Mouse (Mus musculus): Measurements from ENCODE around the gene Kctd19.
A peak's percentile ranks its signal among the peaks of the same experiment; 100 is the strongest.

Gene Kctd19

DNA sequence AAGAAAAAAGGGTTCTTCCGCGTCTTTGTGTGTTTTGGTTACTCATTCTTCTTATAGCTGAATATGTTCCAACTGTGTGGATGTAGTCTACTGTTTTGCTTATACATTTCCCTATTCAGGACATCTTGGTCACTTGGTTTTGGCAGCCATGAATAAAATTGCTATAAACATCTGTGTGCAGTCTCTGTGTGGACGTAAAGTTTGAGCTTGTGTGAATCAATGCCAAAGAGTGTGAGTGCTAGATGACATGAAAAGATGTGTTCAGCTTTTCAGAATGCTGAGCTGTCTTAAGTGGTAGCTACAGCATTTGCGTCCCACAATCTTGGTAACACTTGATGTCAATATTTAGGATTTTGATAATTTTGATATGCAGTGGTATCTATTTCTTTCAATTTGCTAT, 6.5 kb upstream of the Kctd19 start:
- DNase-seq (ENCODE audit: low spot score) = no peak

DNA sequence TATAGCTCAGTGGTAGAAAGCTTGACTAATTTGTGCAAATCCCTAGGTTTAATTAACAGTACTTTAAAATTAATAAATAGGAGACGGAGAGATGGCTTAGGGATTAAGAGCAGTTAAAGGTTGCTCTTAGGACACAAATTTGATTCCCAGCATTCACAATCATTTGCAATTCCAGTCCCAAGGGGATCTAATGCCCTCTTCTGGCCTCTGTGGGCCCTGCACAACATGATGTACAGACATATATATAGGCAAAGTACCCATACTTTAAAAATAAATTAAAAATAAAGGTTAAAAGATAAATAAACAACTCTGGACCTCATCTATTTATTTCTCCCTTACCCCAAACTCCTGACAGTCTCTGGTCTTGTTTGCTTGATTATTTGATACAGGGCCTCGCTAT, 5.7 kb upstream of the Kctd19 start:
- no peak for DNase-seq (ENCODE audit: low spot score)

DNA sequence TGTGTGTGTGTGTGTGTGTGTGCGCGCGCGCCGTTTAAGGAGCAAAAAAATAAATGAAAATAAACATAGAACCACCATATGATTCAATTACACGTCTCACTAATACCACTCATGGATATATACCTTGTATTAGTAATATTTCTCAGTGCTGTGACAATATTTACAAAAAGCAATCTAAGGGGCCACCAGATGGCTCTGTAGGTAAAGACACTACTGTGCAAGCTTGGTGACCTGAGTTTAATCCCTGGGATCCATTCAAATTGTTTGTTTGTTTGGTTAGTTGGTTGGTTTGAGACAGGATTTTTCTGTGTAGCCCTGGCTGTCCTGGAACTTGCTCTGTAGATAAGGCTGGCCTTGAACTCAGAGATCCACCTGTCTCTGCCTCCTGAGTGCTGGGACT, 3.4 kb downstream of the Kctd19 start:
- no peak for DNase-seq (ENCODE audit: low spot score)

DNA sequence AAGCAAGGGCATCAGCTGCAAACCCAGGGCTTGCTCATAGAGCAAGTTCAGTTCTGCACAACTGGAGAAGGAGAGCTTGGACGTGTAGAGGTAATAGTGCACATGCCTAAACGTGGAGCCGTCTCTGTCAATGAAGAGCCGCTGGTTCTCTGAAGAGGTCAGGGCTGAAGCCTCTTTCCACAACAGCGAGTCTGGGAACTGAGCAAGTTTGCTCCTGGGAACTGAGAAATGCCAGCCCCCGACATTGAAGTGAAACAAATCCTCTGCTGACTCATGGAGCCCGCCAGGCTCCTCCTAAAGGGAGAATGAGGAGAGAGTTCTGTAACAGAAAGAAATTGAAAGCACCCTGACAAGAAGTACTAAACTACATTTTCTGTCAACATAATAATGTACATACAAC, 5.0 kb downstream of the Kctd19 start:
- DNase-seq (ENCODE audit: low spot score) = peak; percentile 34

DNA sequence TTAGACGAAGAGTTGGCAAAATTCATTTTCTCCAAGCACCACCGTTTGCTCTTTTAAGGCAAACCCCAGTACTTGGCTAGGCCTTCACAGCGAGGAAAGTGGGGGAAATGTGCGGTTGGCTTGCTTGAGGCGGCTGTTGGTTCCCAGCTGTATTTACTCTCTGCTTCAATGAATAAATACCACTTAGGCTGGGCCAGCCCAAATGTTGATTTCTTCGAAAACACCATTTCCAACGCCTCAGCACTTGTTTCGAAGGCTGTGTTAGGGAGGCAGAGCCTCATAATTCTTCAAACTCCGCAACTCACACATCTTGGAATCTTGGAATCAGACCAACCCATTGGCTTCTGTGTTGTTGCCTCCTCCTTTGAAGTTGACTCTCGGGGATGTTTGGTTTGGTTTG, 6.9 kb downstream of the Kctd19 start:
- no peak for DNase-seq (ENCODE audit: low spot score)

DNA sequence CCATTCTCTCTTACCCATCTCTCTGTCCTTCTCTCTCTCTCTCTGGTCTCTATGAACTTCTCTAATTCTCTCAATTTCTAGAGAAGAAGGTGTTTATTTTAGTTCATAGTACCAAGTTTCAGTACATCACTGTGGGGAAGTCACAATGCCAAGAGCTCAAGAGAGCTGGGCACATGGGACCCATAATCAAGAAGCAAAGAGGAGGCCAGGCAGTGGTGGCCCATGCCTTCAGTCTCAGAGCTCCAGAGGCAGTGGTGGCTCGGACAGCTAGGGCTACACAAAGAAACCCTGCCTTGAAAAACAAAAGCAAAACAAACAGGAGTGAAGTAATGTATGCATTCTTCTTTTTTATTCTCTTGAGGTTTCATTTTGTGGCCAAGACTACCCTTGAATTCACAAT, 8.8 kb downstream of the Kctd19 start:
- DNase-seq (ENCODE audit: low spot score) = no peak

DNA sequence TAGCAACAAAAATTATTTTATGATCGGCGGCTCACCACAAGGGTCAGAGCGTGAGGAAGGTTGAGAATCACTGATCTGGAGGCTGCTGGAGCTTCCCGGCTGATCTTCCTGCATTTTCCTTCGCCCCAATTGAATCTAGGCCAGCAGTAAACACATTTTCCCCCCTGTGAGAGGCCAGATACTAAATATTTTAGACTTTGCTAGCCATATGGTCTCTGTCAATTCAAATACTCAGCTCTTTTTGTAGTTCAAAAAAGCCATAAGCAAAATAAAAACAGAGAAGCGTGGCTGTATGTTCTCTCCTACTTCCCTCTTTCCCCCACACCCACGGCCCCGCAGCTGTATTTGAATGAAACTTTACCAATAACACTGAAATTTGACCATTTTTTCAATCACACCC, 9.8 kb downstream of the Kctd19 start:
- DNase-seq (ENCODE audit: low spot score) = no peak

DNA sequence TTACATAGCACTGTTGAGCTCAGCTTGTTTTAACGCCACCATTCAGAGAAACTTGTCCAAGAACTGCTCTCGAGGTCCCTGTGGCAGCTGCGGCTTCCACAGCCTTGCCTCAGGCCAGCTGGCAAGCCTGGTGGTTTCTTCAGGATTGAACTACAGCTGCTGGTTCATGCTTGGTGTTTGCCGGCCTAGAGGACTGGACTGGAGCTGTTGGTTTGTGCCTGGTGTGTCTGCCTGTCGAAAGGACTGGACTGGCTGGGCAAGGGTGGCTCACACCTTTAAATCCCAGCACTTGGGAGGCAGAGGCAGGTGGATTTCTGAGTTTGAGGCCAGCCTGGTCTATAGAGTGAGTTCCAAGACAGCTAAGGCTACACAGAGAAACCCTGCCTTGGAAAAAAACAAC, 13.3 kb downstream of the Kctd19 start:
- DNase-seq (ENCODE audit: low spot score) = peak; percentile 6

DNA sequence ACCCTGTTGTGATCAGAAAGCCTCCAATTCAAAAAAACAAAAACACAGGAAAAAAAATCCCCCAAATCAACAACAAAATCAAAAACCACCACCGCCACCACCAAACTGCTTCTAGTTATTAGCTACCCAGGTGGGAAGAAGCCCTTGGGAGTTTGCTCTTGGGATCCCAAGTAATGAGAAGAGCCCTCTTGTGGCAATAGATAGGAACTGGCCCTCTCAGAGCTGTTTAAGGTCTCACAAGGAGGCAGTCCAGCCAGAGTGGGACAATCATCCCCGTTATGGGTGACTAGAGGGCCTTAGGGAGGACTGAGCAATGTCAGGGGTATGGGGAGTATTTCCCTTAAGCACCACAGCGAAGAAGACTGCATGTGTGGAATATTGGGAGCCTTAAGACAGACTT, 15.6 kb downstream of the Kctd19 start:
- no peak for DNase-seq (ENCODE audit: low spot score)

DNA sequence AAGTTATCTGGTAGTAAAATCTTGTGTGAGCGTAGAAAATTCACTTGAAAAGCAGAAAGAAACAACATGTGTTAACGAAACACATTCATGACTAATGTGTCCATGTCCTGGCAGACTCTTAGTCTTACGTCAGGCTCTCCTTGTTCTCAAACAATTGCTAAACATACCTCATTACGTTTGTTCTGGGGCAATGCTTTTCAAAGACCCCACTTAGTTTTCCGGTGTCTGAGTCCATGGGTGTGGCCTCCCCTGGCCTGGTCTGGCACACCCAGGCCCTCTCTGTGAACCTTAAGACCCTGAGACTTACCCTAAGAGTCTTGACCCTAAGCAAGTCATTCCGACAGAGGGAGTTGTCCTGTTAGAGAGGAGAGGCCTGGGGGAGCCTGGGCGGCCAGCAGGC, 19.4 kb downstream of the Kctd19 start:
- DNase-seq (ENCODE audit: low spot score) = no peak

DNA sequence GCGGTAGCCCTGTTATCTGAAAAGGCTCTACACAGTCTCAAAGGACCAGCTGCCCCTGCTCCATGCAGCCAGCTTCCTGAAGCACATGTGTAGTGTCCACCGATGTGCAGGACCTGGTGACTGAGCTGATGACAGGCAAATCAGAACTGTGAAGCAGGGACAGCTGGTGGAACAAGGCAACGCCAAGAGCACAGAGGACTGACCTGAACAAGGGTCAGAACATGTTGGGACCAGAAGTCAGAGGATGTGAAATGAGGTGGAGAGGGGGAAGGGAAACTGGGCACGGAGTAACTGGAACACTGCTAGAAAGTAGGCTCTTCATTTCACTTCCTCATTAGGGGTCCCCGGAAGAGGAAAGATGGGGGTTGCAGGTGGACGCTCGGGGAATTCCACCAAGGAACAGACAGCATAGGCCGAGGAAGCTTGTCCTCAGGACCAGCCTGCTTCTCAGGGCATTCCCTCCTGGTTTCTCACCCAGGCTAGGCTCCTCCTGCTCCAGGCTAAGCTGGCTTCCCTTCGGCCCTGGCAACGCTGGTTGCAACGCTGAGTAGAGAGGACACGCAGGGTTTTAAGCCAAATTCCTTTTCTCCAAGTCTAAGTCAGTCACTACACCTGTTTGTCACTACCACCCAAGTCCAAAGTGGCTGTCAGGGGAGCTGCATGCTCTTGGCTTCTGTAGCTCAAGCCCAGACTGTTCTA, 20.1 kb downstream of the Kctd19 start:
- no peak for DNase-seq (ENCODE audit: low spot score)

DNA sequence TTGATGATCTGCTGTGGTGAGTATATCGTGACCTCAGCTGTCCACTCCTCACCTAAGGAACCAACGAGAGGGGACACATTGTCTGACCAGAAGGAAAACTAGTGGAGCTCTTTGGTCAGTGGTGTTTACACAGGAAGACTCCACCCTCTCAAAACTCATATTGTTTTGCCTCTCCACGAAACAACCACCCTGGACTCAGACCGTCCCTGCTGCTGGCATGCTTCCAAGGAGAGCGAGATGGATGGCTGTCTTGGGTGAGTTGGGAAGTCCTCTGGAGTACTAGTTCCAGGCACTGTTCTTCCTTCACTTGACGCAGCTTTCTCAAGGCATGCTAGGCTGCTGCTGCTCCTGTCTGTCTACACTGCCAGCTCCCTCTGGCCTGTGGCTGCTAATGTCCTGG, 24.2 kb downstream of the Kctd19 start:
- DNase-seq (ENCODE audit: low spot score) = no peak

DNA sequence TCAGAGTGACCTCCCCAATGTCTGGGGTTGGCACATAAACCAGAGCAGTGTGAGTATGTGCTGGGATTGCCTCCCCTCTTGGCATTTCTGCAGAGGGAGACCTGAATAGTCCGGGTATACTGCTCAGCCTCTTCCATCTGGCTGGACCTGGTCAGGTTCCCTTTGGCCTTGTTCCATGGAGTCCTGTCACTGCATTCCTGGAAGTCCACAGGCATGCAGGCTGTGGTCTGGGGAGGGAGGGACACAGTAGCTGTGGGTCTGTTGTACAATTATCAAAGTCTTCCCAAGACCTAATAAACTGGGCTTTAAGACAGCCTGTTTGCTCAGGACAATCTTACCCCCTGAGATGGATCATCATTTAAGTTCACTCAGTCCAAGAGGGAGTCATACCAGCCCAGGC, 26.2 kb downstream of the Kctd19 start:
- DNase-seq (ENCODE audit: low spot score) = no peak

DNA sequence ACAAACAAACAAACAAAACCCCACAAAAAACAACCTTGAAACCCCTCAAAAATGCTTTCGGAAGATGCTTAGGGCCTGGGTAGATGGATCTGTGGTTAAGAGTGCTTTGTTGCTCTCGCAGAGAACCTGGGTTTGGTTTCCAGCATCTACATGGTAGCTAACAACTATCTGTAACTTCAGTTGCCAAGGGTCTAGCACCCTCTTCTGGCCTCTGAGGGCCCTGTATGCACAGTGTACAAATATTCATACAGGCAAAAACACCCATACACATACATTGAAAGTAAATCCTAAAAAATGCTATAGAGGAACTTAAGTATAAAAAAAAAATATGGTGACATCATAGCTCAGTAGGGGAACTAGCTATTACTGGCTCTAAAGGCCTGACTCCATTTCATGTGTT, 29.2 kb downstream of the Kctd19 start:
- DNase-seq (ENCODE audit: low spot score) = no peak

DNA sequence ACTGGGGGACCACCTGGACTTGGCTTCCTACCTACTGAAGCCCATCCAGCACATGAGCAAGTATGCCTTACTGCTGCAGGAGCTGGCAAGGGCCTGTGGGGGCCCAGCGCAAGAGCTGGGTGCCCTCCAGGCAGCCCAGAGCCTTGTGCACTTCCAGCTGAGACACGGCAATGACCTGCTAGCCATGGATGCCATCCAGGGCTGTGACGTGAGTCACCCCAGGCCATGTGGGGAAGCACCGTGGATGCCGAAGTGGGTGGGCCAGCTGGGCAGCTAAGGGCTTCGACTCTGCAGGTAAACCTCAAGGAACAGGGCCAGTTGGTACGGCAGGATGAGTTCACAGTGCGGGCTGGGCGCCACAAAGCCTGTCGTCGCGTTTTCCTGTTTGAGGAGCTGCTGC, 33.0 kb downstream of the Kctd19 start:
- DNase-seq (ENCODE audit: low spot score) = no peak

DNA sequence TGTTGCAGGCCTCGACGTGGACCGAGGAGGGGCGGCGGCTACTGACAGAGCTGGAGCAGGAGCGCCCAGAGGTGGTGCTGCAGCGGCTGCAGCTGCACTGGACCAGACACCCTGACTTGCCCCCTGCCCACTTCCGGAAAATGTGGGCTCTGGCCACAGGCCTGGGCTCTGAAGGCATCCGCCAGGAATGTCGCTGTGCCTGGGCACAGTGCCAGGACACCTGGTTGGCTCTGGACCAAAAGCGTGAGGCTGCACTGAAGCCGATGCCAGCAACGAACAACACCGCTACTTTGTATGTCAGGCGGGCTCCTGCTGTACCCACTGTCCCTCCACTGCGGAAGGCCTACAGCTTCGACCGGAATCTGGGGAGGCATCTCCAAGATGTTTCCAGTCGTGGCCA, 34.6 kb downstream of the Kctd19 start:
- DNase-seq (ENCODE audit: low spot score) = peak; percentile 86

DNA sequence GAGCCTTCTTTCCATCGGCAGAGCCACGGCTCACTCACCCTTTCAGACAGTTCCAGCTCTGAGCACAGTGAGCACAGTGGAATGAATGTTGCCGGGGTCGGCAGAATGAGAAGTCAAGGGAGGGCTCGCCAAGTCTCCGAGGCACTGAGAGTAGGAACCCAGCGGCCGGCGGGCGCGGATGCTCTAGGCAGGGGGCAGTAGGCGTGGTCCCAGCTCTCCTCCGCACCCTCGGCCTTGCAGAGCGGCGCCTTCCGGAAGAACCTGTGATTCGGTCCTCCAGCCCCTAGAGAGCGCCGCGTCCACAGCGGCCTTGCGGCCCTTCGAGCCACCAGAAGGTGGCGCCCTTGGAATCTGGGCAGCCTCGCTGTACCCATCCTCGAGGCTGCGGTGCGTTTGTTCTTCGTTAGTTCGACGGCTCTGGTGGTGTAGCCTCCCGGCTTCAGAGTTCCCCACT, 38.8 kb downstream of the Kctd19 start:
- peak; percentile 77 for DNase-seq (ENCODE audit: low spot score)

DNA sequence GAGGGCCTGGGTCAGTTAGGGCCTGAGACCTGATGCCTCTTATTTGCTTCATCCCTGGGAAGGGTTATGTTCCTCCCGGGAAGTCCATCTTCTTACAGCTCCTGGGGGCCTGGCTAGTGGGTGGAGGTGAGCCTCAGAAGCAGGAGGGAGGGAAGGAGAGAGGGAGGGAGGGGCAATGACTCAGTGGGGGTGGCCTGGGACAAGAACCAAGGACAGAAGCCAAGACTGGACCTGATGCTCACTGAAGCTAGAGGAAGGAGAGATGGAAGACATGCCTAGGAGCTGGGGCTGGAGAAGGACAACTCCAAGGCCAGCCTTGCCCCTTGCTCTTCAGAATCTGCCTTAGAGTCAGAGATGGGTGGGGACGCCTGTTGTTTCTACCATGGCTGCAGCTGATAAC, 40.3 kb downstream of the Kctd19 start, which contains the start of gene Plekhg4:
Gene Plekhg4, plus strand, starts transcription at position 243 of the 400 bp plus-strand sequence.
- no peak for DNase-seq (ENCODE audit: low spot score)

DNA sequence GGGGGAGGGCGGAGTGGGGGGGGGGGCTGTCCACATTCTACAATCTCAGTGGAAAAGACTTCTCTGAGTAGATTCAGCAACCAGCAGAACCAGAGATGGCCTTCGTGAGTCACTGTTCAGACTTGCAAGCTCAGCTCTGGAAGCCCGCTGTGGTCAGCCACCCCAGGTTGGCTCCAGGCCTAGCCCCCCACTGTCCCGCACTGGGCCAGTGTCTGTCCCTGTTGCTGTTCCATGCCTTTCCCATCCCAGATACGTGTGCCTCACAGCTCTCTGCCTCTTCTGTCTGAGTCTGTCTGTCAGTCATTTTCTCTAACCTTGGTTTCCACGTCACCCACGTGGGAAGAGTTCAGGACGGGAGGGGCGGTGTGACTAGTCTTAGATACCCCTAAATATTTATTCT, 40.8 kb downstream of the Kctd19 start:
- DNase-seq (ENCODE audit: low spot score) = no peak

DNA sequence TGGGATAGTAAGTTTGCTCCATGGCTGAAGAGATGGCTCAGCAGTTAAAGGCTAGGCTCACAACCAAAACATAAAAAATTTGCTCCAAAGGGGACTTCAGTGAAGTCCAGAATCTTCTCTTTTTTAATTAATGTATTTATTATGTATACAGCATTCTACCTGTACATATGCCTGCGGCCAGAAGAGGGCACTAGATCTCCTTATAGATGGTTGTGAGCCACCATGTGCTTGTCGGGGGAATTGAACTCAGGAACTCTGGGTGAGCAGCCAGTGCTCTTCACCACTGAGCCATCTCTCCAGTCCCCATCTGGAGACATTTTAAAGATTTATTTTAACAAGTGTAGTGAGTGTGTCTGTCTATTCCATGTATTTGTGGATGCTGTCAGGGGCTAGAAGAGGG, 46.2 kb downstream of the Kctd19 start:
- peak; percentile 47 for DNase-seq (ENCODE audit: low spot score)

DNA sequence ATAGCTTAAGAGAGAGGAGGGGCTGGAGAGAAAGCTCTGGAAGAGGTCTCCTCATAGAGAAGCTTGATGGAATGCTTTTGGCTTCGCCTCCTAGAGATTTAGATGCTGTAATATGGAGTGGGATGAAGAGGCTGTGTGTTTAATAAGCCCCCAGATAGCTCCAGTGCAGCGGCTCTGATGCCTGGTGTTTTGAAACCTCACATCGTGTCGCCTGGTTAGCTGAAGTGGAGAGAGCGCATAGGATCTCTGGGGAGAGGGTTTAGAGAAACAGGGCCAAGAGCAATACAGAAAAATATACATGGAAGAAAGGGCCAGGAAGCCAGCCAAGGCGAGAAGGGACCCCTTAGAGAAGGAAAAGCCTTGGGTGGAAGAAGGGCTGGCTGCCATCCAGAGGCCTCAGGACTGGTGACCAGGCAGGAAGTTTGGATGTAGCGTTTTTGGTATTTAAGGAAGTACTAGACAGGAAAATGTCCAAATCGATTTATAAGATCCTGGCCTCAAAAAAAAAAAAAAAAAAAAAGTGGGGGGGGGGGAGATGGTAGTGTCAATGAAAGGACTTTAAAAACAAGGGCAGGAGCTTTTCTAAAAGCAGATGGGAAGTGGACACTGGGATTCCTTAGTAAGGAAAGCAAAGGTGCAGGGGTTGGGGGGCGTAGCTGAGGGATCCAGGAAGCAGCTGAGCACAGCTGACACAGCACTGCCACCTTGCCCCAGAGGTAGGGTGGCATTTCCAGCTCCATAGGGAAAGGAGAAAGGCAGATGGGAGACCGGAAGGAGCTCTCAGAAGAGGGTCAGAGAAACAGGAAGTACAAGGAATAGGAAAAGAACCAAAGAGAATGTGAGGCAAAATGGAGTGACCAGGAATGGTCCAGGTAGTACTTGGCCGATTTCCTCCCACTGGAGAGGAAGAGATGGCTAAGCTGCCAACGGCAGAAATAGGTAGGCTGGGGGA, 51.3 kb downstream of the Kctd19 start:
- peak; percentile 57 for DNase-seq (ENCODE audit: low spot score)

DNA sequence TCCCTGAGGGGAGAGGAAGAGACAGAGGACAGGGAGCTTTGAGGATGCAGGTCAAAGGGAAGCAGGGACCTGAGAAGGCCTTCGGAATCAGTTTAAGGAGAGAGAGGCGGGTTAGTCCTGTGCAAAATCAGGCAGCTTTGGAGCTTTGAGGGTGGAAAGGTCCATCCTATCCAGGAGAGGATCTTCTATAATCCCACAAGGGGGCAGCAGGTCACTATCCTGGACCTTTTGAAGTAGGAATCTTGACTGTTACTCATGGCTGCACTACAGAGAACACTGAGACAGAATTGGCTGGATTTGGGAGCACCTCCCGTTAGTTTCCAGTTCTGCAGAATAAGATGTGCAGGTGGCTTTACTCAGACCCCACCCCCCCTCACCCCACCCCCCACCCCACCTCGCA, 53.7 kb downstream of the Kctd19 start:
- DNase-seq (ENCODE audit: low spot score) = peak; percentile 44

DNA sequence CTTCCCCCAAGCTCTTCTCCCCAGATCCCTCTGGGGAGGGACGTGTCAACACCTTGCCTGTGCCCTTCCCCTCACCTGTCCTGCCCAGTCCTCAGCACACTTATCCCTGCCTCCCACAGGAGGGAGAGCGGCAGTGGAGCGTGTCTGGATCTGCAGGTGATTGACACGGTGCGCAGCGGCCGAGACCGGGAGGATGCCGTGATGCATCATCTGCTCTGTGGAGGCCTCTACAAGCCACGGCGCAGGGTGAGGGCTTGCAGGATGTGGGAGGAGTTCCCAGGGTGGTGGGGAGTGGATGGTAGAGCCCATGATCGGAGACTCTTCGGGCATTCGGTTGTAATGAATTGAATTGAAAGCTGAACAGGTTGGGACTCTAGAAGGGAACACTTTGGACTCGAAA, 54.1 kb downstream of the Kctd19 start:
- no peak for DNase-seq (ENCODE audit: low spot score)

Data from testis, postnatal 10 days (tissue).